Mouse (Mus musculus) retina, postnatal 7 days (tissue): Measurements from ENCODE around the gene 1600002K03Rik.
"Not testable (repeated sequence)": the region's sequence is repeated elsewhere in the genome, so short reads cannot be mapped to it uniquely, and the experiment has no call there.

Source experiments
- DNase-seq: peaks from one replicate; pipeline ENCODE4 v3.0.0-alpha.2; 2012; ENCODE audit warnings: low read depth, low spot score

The 1600002K03Rik gene

DNA sequence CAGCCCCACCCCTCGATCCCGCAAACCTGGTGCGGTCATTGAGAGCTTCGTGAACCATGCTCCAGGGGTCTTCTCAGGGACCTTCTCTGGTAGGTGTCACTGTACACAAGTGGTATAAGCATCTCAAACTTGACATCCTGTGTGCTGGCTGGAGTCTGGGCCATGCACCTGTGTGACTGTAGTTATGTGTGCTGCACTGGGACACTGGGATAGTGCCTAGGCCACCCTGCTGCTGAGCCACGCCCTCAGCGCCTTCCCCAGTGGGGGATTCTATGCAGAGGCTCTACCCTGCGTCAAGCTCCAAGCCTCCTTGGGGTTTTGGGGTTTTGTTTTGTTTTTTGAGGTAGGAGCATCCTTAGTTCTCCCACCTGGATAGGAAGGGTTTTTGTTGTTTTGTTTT, 18.4 kb upstream of the 1600002K03Rik start:
- no peak for DNase-seq

- DNase-seq, result no peak
Observed at GRCm38 (mm10) chr10:80155277-80155676, 17.5 kb upstream of the 1600002K03Rik start.

- no peak for DNase-seq
Observed at GRCm38 (mm10) chr10:80156002-80156751, 16.6 kb upstream of the 1600002K03Rik start.

DNA sequence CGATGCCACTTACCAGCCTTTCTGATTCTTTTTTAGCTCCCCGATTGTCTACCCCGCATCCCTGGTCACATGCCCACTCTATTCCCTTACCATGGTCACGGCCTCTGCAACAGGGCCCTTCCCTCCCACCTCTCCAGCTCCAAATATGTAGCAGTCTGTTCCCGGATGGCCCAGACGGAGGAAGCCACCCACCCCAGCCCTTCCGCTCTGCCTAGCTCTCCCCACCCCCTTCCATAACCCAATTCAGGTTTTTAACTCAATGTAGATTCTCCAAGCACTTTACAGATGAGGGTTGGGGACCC, 16.0 kb upstream of the 1600002K03Rik start:
- no peak for DNase-seq

DNA sequence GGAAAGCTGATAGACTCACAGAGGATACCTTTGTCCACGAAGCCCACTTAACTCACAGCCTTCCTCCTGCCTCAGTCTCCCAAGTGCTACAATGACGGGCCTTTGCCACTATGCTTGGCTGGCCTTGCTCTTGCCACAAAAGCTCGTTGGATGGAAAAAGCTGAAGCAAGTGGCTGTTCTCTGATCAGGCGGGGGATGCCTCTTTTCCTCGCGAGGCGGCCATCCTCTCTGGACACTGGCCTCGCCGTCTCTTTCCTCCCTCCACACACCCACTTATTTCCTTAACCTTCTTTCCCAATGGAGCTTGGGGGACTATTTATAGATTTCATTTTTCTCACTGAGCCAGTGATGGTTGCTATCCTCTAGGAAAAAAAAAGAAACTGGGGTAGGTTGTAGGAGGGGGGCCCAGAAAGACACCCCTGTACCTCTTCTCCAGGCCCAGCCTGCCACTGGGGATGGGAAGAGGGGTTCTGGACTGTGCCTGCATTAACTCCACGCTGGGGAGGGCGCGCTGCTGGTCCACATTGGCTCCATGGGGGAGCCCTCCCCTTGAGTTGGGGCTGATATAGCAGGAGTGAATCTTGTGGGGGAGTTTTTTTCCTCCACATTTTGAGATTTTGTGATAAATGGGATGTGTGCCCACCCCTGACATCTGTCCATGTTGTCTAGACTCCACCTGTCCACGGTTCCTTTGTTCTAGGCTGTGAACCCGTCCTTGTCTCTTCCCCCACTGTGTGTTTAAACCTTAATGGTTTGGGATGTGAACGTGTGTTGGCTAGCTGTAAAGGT, 15.4 kb upstream of the 1600002K03Rik start:
- DNase-seq, result no peak

DNA sequence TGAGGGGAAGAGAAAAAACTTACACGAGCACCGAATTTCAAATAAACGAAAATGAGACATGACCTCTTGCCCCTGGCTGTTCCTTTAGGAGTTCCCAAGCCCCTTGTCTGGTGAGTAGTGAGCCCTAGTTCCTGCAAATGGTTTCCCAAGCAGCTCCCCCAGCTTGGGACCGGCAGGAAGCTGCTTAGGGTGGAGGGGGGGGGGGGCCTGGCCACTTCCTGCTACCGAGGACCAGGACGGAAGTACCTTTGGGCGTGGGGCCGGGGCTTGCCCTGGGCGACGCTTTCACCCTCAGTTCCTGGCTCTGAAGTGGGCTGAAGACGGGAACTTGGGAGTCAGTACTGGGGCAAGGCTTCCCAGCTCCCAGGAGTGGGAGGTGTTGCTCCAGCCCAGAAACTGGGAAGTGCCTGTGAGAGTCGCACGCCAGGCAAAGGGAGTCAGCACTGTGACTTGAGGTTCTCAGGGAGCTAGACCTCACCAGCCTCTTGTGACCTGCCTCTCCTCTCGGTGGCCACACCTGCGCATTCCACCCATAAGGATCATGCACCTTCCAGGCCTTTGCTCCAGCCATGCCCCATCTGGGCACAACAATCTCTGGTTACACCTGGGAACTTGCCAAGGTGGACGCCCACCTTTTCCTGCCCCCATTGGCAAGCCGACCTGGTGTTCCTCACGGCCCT, 14.3 kb upstream of the 1600002K03Rik start:
- DNase-seq, result no peak

DNA sequence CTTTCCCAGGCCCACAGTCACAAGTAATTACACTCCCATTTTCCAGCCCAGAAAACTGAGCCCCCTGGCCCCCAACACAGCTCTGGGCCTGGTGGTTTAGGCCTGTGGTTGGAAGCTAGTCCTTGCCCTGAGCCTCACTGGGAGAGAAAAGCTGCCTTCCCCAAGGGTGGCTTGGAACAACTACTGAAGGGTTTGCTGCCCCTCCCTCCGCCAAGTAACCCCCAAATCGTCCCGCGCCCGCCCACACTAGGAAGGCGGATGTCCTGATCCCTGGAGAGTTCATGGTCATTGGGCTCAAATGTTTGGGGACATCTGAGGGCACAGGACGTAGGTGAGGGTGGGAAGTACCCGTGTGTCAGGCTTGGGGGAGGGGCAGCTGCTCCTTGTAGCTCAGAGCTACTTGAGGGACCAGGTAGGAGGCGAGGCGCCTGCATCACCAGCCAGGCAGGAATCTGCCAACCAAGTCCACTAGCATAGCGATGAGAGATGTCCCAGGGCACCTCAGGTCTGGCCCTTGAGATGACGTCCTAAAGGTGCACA, 13.7 kb upstream of the 1600002K03Rik start:
- DNase-seq, result no peak

- peak; percentile 93 for DNase-seq
Observed at GRCm38 (mm10) chr10:80159561-80160454, 12.9 kb upstream of the 1600002K03Rik start.

GRCm38 (mm10) chr10:80160455-80161371, 12.0 kb upstream of the 1600002K03Rik start:
- peak; percentile 84 for DNase-seq

DNA sequence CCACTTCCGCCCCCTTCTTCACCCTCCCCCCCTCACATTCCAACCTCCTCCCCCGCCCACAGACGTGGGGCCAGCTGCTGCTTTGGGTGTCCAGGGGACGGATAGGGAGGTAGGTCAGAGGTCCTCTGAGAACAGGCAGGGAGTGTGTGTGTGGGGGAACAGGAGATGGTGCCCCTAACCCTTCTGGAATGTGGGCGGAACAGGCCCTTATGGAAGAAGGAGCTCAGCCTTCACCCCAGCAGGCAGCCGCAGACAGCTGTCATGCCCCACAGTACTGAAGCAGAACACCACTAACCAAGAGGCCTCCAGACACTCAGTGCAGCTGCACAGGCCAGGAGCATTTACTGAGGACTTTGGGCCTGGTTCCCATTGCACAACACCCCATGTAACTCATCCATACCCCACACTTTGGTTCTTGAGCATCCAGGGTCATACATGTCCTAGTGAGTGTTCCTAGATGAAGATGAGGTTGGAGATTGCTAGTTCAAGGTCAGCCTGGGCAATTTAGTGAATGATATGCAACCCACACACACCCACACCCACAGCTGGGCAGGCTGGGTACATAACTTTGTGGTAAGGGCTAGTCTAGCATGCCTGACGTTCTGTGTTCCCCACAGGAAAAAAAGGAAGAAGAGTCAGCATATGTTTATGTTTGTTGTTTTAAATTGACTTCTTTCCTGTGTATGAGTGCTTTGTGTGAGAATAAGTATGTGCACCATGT, 11.1 kb upstream of the 1600002K03Rik start:
- no peak for DNase-seq

- no peak for DNase-seq
Observed at GRCm38 (mm10) chr10:80162243-80162608, 10.5 kb upstream of the 1600002K03Rik start.

DNA sequence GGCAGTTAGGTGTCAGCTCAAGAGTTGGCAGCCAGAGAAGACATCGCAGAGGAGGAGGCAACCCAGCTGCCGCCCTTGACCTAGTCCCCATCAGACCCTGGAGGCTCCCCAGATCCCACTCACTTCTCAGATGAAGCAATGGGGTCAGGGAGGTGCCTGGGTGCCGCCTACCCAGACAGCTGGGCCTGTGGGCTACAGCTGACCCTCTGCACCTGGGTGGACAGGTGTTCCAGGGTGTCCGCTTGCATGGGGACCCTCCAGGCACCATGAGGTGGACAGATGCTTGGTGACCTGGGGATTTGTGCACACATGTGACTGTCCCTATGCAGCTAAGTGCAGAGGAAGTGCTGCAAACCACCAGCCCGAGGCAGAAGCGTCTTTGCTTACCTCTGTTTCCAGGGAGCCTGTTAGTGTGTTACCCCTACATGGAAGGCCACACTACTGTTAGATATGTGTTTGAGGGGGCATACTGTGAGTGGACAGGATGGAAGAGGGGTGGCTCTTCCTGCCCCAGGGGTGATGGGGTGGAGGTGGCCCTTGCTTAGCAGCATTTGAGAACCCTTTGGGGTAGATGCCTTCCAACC, 9.9 kb upstream of the 1600002K03Rik start:
- DNase-seq, result no peak

DNA sequence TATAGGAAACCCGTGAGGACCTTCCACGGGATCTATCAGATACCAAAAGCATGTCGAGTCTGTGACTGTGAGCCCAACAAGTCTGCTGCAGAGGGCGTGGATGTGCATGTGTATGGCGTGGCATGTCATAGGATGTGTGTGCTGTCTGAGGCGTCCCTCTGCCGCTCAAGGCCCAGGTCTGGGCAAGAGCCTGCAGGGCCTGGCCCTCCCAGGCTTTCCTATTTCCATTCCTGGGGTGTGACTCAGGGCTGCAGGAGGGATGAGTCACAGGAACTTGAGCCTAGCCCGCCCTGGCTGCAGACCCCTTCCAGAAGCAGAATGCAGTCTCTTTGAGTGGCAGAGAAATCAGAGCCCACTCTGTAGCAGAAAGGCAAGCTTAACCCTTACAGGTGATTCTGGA, 9.0 kb upstream of the 1600002K03Rik start:
- DNase-seq, result no peak

DNA sequence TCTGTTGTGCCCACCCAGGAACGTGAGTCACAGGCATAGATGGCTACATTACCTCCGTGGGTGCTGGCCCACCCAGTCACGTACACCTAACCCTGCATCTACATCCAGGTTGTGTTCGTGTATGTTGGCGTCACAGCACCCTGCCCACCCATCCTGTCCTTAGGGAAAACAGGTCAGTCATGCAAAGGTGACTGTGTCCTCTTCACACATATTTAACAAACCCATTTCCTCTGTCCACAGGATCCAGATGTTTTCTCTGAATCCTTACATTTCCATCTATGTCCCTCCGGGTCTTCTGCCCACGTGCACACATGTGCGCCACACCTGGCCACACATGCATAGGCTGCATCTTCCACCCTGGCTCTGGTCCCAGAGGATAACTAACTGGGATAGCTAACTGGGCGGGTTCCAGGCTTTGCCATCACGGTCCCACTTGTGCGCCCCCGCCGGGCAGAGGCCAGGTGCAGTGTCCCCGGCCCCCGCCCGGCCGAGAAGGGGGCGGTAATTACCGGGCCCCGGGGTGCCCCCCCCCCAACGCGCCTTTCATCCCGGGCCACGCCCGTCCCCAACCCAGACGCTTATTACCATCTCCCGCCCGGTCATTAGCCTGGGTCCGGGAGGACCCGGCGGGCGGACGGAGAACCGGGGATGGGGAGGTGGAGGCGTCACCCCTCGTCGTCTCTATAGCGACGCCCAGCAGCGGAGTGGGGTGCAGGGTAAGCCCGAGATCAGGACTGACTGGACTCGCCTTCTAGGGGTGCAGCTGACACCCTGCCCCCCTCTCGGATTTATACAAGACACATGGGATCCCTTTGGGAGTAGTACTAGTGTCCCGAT, 8.4 kb upstream of the 1600002K03Rik start:
- DNase-seq, result no peak

DNA sequence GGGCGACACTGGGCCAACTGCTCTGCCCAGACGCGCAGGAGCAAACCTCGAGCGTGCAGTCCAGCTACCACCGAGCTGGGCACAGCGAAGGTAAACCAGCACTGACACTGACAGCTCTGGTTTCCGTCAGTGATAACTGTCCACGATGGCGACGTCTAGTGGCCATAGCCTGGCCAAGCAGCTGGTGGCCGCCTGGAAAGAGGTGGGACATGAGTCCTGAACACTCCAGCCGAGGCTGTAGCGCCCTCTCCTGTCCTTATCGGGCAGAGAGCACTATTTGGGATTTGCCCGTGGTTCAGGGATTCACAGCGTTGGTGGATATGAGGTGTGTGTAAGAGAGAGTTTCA, 7.8 kb upstream of the 1600002K03Rik start:
- peak; percentile 95 for DNase-seq

- DNase-seq, result peak; percentile 49
Observed at GRCm38 (mm10) chr10:80165392-80166128, 7.2 kb upstream of the 1600002K03Rik start, which contains the start of gene Cirbp. Cirbp (plus strand) TSS chr10:80165985.

- not testable (repeated sequence) for DNase-seq
Observed at GRCm38 (mm10) chr10:80166136-80166535, 6.6 kb upstream of the 1600002K03Rik start.
